Mouse (Mus musculus): ENCODE measurements at regions not wholly inside any gene's neighbourhood (a gene's known extent, or its start where the extent isn't known, plus 50 kb on each side); places are given as distances from the start of the nearest gene placed in this dataset.

DNA sequence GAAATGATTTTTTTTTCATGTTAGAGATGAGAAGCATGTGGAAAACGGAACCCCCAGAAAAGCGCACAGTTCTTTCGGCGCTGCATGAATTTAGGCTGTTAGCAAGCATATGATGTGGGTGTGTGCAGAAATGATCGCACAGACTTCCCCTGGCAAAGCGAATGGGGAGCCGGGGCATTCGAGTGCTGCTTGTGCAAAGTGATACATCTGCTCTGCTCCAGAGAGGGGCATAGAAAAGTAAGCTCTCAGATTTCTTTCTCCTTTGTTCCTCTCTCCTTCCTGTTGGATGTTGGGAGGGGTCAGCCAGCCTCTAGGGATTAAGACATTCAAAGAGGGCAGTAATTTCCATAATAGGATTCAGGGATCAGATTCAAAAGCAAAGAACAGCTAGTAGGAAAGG, 827.9 kb downstream of the Kcnj2 start:
- CTCF ChIA-PET, result interaction anchor here in 1 of 4 experiments (0.7 kb wide), 1 partner anchor 740 kb away, joined by 3 read pairs; no protein-coding TSS in a partner anchor
- POLR2A ChIA-PET, result no interaction called here

DNA sequence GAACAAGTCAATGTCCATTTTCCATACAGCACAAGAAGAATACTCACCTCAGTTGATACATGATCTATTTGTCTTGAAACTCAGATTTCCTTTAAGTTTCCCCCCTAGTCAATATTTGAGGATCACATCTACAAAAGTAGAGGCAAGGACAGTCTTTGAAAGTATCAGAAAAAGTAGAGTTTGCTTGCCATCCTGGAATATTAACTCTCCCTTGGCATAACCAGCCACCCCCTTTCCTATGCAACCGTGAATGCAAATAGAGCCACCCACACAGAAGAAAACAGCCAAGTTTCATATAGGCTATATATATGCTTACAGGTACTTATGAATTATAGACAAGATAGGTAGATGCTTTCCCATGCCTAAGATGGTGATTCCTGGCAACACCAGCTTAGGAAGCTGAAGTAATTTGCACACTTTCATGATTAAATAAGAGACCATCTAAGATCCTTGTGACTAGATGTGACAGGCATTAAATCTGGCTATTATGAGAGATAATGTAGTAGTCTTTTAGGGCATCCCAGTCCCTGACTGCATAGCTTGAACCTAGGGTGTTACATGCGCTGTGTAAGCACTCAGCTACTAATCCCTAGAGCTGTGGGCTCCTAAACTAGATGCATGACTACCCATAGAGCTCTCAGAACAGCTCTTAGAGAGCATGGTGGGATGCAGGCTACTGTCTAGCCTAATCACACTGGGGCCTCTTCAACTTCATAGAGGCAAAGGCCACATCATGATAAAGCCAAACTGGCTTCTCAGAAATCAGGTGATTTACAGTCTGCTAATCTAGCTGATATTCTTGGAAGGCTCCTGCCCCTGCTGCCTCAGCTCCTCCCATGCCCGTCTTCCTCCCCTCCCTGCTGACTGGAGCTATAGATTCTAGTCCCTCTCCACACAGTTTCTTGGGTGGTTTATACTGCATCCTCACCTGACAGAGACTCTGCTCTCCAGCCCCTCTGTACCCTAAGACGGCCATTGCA, 829.5 kb downstream of the Kcnj2 start:
- ChIA-PET CTCF (no interaction called here), POLR2A (interaction anchor here in 1 of 4 experiments (0.5 kb wide), 1 partner anchor 58 kb away, joined by 3 read pairs; no protein-coding TSS in a partner anchor)

DNA sequence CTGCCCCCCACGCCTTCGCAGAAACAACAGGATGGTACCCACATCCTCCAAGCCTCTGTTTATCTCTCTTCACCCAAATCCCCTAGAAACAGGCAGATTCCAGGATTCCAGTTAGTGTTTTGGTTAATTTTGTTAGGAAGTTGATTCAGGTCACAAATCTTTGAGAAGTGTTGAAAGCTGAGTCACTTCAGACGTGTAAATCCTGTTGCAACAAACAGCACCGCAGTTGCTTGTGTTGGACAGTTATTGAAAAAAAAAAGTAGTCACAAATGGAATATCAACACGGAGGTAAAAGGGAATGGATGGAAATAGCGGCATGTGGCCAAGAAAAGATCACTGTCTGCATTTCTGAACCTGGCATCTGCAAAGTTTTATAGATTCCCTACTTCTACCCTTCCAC, 831.0 kb downstream of the Kcnj2 start:
- POLR2A ChIA-PET, result no interaction called here
- CTCF ChIA-PET, result no interaction called here

DNA sequence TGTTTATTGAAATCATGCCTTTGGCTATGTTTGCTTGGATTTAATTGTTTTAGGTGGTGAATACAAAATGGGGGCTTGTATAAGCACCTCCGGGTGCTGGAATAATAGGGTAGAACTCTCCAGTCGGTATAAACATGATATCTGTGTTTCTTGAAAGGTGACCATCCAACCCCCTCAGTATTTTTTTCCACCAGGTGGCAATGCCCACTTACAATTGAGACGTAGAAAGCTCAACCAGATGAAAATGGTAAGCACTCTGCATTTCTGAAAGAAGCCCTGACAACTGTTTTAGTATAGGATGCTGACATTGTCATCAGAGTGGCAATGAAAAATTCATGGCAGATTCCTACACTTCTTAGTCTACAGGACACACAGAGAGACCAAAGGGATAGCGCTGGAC, 838.1 kb downstream of the Kcnj2 start:
- ChIA-PET CTCF (interaction anchor here in 1 of 4 experiments (0.9 kb wide), 1 partner anchor 16 kb away, joined by 3 read pairs; no protein-coding TSS in a partner anchor), POLR2A (no interaction called here)

DNA sequence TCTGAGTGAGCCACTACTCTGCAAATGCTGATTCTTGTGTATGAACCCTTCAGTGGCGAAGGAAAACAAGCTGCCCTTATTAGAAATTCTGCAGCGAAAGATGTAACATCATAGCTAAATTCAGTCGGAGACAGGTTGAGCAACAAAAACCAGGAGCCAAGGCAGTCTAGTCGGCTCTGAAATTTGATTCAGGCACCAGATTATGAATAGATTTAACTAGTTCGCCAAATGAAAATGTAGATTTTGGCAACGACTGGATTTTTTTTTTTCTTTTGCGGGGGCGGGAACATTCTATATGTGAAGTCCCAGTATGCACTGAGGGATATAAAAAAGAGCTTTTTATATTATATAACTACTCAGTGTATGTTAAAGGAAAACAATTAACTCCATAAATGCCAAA, 847.9 kb downstream of the Kcnj2 start:
- ChIA-PET POLR2A (interaction anchor here in 1 of 4 experiments (0.6 kb wide), 1 partner anchor 1210 kb away, joined by 3 read pairs; no protein-coding TSS in a partner anchor), CTCF (no interaction called here)

DNA sequence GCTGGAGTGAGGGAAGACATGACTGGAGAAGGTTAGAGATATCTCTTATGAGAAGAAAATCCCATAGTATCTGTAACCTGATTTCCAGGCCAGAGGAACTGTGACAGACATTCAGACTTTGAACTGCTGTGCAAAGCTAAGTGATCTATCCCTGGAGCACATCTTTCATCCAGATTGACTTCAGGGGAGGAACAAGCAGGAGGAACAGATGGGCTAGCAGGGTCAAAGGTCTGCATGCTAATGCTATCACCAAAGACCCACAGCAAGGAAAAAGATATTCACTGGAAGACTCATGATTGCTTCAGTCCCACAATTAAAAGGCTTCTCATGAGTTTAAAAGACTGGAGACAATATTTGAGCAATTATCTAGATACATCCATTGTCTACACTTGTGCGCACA, 855.7 kb upstream of the Sox9 start:
- ChIA-PET CTCF (no interaction called here), POLR2A (no interaction called here)

DNA sequence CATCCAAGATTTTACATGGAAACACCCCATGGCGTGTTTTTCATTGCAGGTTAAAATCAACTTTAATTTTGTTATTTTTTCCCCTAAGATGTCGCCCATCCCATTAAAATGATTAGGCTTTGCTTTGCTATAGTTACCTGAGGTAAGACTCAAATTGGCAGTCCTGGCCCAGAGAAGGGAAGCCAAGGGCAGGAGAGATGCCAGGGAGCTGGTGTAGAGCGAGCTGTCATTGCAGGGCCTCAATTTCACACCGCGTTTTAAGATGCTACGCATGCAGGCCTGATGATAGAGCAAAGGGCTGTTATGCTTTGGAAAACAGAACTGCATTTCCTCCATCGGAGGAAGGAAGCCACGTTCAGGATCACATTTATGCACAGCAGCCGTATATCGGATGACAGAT, 852.7 kb upstream of the Sox9 start:
- POLR2A ChIA-PET, result no interaction called here
- CTCF ChIA-PET, result no interaction called here

DNA sequence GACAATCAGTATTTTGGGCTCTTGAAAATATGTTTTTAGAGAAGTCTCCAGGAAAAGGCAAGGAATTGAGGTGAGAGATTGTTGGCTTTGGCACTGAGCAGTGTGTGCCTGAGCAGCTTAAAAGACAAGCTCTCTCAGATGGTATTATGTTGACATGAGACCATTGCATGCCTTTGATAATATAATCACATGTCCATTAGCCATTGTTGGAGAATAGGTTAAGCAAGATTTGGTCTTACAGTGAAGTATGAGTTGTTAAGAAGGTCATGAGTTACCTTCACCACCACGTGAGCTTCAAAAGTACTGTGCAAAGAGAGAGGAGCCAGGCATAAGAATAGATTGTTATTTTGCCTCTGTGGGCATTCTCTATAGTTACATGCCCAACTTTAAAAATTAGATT, 850.0 kb upstream of the Sox9 start:
- ChIA-PET POLR2A (no interaction called here), CTCF (no interaction called here)

DNA sequence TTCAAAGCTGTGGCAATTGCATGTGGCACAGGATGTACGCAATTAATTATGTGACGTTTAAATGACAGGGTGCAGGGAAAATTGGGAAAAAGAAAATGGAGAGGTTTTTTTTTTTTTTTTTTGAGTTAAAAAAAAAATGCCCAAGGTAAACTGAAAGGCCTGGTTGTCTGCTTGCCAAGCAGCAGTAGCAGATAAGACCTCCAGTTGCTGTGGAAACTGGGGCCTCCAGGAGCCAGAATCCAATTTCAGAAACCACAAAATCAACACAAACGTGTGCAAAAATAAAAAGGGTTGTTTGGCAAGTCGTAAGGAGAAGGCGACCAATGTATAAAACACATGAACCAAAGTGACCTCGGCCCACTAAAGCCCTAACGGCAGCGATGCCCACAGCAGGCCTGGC, 837.7 kb upstream of the Sox9 start:
- ChIA-PET POLR2A (interaction anchor here in 1 of 4 experiments (0.6 kb wide), 1 partner anchor 1356 kb away, joined by 6 read pairs; no protein-coding TSS in a partner anchor), CTCF (no interaction called here)

DNA sequence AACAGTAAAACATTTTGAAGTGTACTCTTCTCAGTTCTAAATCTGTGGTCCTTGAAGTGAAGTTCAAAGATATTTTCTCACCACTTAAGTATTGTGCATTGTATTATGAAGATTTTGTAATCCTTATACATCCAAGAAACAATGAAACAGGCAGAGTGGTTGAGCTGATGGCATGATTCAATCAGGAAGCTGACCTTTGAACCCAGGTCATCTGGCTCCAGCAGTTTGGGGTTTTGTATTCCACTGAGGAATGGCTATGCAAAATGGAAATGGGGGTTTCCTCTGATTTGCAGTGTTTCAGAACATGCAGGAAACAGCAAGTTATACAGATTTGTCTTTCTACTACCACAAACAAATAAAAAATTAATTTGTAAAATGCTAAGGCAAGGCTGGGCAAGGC, 836.2 kb upstream of the Sox9 start:
- ChIA-PET CTCF (no interaction called here), POLR2A (no interaction called here)

DNA sequence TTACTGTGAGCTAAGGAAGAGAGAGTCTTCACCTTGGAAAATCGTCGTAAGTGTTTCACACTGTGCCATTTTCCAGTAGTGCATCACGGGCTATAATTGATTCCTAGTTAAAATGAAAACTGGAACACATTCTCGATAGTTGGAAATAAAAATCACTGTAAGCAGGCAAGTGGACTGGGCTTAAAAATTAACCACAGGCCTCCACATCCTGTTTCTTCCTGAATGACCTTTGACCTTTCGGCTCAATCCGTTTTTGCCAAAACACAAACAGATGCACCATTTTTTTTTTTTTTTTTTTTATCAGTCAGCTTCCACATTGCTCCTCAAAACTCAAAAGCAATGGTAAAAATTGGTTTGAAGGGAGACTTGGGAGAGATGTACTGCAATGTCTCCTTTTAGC, 834.4 kb upstream of the Sox9 start:
- CTCF ChIA-PET, result no interaction called here
- POLR2A ChIA-PET, result no interaction called here

DNA sequence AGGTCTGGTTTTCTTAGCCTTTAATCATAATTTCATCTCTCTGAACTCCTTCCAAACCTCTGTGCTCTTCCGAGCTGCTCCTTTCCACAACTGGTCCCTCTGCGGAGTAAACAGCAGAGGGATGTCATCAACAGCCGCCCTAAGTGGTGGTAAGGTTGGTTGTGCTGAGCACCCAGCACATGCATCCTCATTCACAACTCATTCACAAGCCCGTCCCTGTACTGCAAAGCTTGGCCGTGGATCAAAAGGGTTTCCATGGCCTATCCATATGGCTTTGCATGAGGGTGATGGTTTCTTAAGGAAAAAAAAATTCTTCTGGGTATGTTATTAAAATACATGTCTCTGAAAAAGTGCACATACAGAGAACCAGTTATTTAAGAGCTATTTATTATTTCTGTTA, 828.6 kb upstream of the Sox9 start:
- ChIA-PET POLR2A (no interaction called here), CTCF (no interaction called here)

DNA sequence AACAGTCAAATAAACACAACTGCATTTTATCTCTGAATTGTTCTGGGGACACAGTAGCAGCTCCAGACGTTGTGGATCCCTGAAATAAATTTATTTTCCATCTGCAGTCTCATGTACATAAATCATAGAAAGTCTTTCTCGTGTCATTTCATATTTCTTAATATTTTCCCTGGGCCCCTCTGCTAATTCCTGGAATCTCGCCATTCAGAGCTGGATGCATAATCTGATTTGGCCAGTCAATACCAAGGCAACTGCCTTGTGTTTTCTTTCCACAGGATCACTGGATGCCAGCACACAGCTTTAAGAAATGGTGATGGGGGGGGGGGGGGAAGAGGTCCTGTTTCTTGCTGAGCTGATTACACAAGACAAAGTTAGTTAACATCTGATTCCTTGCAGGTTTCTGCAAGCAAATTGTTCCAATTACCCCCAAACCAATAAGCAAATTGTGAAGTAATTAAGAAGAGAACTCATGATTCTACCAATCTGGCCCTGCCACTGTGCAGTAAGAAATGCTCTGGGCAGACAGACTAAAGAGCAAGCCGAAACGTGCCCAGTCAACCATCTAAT, 824.2 kb upstream of the Sox9 start:
- POLR2A ChIA-PET, result interaction anchor here in 1 of 4 experiments (0.6 kb wide), 1 partner anchor 1453 kb away, joined by 4 read pairs; no protein-coding TSS in a partner anchor
- CTCF ChIA-PET, result interaction anchor here in 1 of 4 experiments (0.5 kb wide), 1 partner anchor 1304 kb away, joined by 4 read pairs; no protein-coding TSS in a partner anchor

DNA sequence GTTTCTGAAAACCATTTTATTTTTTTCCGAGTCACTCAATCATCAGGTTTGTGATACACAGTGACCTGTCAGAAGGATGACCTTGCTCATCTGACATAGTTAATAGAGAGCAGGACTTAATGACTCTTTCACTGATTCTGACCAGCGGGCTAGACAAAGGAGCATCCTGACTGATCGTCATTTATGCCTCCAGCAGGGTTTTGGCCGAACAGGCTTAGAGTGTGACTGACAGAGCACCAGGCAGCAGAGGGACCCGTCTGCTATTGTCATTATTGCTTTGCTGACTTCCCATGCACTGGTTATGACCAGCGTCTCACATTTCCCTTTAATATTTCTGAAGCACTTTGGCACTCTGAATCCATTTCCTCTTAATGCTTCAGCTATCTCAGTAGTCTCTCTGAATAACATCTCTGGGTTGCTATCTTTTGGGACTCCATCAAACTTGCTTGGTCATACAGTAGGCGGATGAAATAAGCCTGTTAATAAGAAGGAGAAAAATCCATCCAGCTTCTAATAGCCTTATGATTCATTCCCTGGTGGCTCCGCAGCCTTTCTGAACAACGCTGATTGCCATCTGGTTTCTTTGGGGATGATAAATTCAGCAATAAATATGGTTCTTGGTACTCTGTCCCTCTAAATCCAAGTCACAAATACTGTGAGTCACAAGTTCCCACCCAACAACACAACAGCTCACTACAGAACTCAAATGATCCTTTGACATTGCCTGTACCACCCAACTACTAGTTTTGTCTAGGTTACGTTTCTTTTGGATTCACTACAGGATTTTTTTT, 820.8 kb upstream of the Sox9 start:
- ChIA-PET POLR2A (interaction anchor here in 1 of 4 experiments (0.6 kb wide), 1 partner anchor 145 kb away, joined by 3 read pairs; no protein-coding TSS in a partner anchor), CTCF (no interaction called here)

DNA sequence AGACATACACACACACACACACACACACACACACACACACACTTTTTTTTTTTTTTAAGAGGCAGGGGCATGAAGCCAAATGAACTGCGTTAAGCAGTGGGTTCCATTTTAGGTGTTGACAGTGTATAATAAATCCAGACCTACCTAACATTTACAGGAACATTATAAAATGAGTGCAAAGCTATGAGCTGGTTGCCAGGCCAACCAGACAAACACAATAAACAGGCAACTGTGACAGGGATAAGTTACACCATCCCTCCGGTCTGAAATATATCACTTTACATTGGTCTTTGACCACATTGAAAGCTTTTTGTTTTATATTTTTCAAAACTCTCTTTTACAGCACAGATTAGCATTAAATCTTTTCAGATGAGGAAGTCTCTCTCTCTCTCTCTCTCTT, 820.2 kb upstream of the Sox9 start:
- POLR2A ChIA-PET, result interaction anchor here in 1 of 4 experiments (0.6 kb wide), 1 partner anchor 145 kb away, joined by 3 read pairs; no protein-coding TSS in a partner anchor
- CTCF ChIA-PET, result no interaction called here

DNA sequence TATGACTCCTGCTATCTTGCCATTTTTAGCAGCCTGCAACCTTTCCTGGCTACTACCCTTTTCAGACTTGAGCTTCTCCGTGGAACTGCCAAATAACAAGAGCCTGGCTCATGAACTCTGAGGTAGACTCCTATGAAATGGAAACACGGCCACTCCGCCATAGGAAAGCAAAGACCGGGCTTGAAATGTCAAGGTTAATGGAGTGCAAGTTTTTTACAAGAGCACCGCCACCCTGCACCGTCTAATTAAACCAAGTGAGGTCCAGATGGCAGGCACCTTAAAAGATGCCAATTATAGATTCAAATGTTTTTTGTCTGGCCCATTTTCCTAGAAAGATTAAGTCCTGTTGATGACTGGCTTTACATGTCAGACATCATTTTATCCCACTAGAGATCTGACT, 818.0 kb upstream of the Sox9 start:
- ChIA-PET POLR2A (no interaction called here), CTCF (no interaction called here)

DNA sequence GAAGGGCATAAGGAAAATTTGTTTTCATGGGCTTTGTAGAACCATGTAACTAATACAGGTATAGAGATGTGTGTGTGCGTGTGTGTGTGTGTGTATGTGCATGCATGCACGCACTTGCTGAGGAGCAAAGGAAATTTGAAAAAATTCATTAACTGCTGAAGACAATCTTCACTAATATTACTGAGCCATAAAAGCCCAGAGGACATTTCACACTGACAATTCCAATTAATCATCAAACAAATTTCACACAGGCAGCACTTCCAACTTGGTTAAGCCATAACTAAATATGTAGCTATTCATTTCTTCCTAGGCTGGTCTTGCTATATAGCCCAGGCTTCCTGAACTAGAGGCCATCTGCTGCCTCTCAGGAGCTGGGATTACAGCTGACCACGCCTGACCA, 815.6 kb upstream of the Sox9 start:
- POLR2A ChIA-PET, result interaction anchor here in 1 of 4 experiments (0.6 kb wide), 1 partner anchor 405 kb away, joined by 3 read pairs; no protein-coding TSS in a partner anchor
- CTCF ChIA-PET, result no interaction called here

DNA sequence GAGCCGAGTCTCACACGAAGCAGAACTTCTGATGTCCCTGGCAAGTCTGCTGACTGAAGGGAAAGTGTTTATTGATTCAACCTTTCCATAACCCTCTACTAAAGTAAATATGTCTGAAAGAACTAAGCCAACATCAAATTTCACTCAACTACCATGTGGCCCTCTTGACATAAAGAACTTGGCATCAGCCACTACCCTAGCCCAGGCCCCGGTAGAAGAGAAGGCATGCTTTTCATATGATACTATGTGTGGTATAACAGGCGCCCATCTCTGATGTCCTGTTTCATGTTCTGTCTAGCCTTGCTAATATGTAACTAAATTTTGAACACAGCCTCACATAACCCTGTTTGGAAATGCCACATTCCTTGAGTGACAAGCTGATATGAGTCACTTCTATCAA, 811.0 kb upstream of the Sox9 start:
- POLR2A ChIA-PET, result no interaction called here

DNA sequence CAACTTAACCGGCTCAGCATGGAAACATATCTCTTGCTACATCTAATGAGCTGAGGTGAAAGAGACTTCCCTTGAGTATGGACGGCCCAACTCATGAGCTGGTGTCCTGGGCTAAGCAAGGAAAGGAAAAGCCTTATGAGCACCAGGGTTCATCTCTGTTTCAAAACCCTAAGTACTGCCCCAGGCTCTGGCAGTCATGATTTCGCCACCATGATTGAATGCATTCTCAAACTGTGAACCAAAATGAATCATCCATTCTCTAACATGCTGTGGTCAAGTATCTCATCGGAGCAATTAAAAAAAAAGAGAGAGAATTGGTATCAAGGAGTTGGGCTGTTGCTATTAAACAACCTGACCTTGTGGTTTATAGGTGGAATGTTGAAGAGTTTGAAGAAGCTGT, 803.4 kb upstream of the Sox9 start:
- CTCF ChIA-PET, result no interaction called here
- POLR2A ChIA-PET, result no interaction called here

More for the DNA sequence above, 811.0 kb upstream of the Sox9 start:
- CTCF ChIA-PET, result no interaction called here

DNA sequence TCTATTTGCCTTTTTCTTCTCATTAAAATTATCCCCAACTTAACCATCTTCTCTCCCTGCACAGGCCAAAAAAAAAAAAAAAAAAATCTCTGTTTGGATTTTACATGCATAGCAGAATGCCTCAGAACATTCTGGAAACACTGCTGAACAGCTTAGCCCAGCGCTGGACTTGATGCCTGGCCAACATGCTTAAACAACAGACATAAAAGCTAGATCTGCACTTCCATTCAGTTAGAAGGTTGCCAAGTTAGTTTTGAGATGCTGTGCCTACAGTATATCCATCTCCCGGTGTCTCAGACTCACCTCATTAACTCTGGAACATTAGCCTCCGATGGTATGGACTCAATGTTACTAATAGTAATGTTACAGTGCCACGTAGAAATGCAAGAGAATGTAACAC, 785.6 kb upstream of the Sox9 start:
- CTCF ChIA-PET, result no interaction called here
- POLR2A ChIA-PET, result no interaction called here

All from embryonic stem cell, embryonic (primary cell).